Mouse (Mus musculus) hindbrain, embryonic 16.5 days (tissue): ENCODE measurements around the gene Iqsec2. TPM values are rescaled to one million over a fixed set of nuclear protein-coding genes. Genes with fewer than 3 reads are reported as not detected.

Experiments used
- ATAC-seq: fragments of 200-750 bp; cut with Nextera tagmentation; 2 replicates; pipeline ENCODE4 v1.8.0; 2017; ENCODE audit warnings: moderate TSS enrichment, moderate library complexity
- H3K27ac ChIP-seq: fragments of 300-500 bp; sonication (generic); 2 replicates; pipeline ENCODE4 v1.5.1; 2014; ENCODE audit warnings: low read depth, mild to moderate bottlenecking, control low read depth, low read length, moderate library complexity
- H3K27me3 ChIP-seq: fragments of 300-500 bp; sonication (generic); replicated peaks from 2 replicates; pipeline ENCODE4 v1.6.1; 2014; ENCODE audit warnings: low read length; ENCODE audit not compliant: control insufficient read depth, insufficient read depth
- H3K36me3 ChIP-seq: fragments of 300-500 bp; sonication (generic); 2 replicates; pipeline ENCODE4 v1.6.1; 2014; ENCODE audit warnings: mild to moderate bottlenecking, low read length, moderate library complexity, mixed read lengths; ENCODE audit not compliant: control insufficient read depth, insufficient read depth
- H3K4me1 ChIP-seq: fragments of 300-500 bp; sonication (generic); 2 replicates; pipeline ENCODE4 v1.6.1; 2014; ENCODE audit warnings: low read depth, low read length; ENCODE audit not compliant: control insufficient read depth, insufficient read depth
- H3K4me2 ChIP-seq: fragments of 300-500 bp; sonication (generic); 2 replicates; pipeline ENCODE4 v1.6.1; 2014; ENCODE audit warnings: mild to moderate bottlenecking, low read length, control low read depth, moderate library complexity
- H3K4me3 ChIP-seq: fragments of 300-500 bp; sonication (generic); 2 replicates; pipeline ENCODE4 v1.5.1; 2014; ENCODE audit warnings: mild to moderate bottlenecking, low read length, control low read depth, moderate library complexity
- H3K9ac ChIP-seq: fragments of 300-500 bp; sonication (generic); 2 replicates; pipeline ENCODE4 v1.6.1; 2014; ENCODE audit warnings: low read depth, mild to moderate bottlenecking, control low read depth, low read length, moderate library complexity
- H3K9me3 ChIP-seq: fragments of 300-500 bp; sonication (generic); 2 replicates; pipeline ENCODE4 v1.6.1; 2014; ENCODE audit warnings: mild to moderate bottlenecking, low read length, moderate library complexity; ENCODE audit not compliant: control insufficient read depth
- WGBS: fragments of 180-500 bp; shearing (Covaris S2); extraction: QIAGEN DNeasy Blood & Tissue Kit; methylation state at CpG from one replicate; pipeline ENCODE4 v1.1.7; 2014; 5-methylcytosine and 5-hydroxymethylcytosine counted together
- polyA plus RNA-seq: library from polyadenylated mRNA; unstranded; fragments of >200 nt; fragmentation: Nextera tagmentation; extraction: Ambion mirVana; gene quantifications from 2 replicates; pipeline ENCODE4 v1.2.1, GENCODE M21; 2015

Gene Iqsec2
- polyA plus RNA-seq, 1 experiment from 2014 or later: 6.8 TPM

DNA sequence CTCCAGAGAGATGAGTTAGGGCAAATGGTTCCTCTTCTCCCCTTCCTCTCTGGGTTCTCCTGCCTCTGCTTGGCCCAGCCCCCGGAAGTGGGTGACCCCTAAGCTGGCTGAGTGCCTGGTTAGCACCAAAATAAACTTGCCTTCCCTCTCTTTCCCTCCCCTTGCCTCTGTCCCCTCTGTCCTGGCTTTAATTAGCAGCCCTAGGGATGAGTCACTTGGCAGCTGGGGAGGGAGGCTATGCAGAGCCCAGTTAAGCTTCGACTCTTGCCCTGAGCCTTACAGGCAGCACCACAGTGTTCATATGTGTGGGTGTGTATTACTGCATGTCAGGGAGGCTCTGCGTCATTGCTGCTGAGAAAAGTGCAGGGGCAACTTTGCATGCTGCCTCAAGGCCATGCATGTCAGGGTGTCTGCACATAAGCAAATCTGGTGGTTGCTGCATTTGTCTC, 28.4 kb downstream of the Iqsec2 start:
- Histone ChIP-seq H3K27me3 (peaks cover 18% of the 10 kb centered on the region), H3K27ac (peak overlapping the region; percentile 12; the same call in 1 of the 2 replicates), H3K36me3 (no peaks in the 10 kb centered on the region), H3K9me3 (no peaks in the 10 kb centered on the region), H3K4me3 (no peak overlapping the region), H3K4me2 (no peak overlapping the region), H3K9ac (no peak overlapping the region), H3K4me1 (peaks cover 2% of the 10 kb centered on the region)
- 25% methylated on average over 3 of the region's 3 CpGs for WGBS
- peak; percentile 51; the same call in 1 of the 2 replicates for ATAC-seq

DNA sequence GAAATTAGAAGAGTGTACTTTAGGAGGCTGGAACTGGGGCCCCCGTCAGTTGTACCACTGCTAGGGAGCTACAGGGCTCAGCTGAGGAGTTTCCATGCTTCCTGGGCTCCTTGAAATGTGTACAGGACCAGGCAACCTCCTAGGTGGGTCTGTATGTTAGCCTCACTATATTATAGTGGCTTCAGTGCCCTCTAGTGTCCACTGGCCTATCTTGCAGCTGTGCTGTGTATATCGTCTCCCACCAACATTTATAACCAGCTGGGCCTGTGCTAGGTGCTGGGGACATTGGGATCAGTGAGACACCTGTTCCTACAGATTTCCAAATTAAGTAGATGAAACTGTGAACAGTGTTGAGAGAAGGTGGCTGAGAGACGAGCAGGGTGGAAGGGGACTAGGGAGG, 31.2 kb downstream of the Iqsec2 start:
- Histone ChIP-seq H3K27ac (no peak overlapping the region), H3K27me3 (peaks cover 18% of the 10 kb centered on the region; the same call in 1 of the 2 replicates), H3K4me1 (peaks cover 2% of the 10 kb centered on the region), H3K9ac (no peak overlapping the region), H3K9me3 (no peaks in the 10 kb centered on the region), H3K4me2 (no peak overlapping the region), H3K4me3 (no peak overlapping the region), H3K36me3 (no peaks in the 10 kb centered on the region)
- WGBS: 33% methylated on average over 3 of the region's 3 CpGs
- peak; percentile 77 for ATAC-seq

DNA sequence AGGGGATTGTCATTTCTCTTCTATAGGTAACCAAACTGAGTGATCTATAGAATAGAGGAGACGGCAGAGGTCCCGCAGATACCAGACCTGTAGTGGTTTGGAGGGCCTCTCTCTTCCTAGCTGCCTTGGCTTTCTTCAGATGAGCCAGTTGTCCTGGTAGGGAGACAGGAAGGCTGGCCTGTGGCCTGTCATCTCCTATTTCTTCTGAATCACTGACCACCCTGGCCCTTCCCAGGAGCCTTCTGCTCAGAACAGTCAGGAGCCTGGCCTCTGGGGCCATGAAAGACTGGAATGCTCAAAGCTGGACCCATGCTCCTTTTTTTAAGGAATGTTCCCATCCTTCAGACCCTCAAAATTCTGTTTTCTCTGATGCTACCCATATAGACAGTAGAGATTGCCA, 33.8 kb downstream of the Iqsec2 start:
- Histone ChIP-seq H3K27me3 (peaks cover 14% of the 10 kb centered on the region), H3K9me3 (no peaks in the 10 kb centered on the region), H3K4me2 (no peak overlapping the region), H3K27ac (no peak overlapping the region), H3K4me1 (no peaks in the 10 kb centered on the region), H3K36me3 (no peaks in the 10 kb centered on the region), H3K9ac (no peak overlapping the region), H3K4me3 (no peak overlapping the region)
- no peak for ATAC-seq
- WGBS: 100% methylated on average over 2 of the region's 2 CpGs

DNA sequence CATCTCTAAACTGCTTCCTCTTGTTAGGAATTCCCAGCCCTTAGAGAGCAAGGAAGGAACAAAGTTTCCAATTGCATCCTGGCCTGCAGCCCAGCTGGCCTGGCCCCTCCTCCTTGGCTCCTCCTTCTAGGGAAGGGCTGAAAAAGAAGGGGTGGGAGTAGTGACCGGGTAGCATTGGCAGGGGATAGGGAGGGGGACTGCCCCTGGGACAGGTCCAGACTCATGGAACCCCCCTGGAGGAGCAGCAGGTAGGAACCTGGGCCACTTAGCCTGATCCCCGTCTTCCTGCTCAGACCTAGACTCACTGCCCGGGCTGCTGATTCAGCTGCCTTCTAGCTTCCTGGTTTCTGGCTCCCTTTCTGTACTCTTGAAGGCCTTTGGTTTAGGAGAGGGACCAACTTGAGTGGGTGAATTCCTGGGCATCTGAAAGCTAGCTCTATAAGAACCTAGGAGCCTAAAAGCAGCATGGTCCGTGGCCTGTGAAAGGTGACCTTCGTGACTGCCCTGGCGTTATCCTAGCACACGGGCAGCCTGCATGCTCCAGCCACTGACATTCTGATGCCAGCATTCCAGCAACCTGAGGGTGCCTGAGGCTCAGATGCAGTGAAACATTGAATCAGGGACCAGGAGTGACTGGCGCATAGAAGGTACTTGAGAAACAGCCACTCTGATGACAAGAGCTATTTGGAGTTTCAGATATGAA, 34.9 kb downstream of the Iqsec2 start:
- no peaks in the 10 kb centered on the region for H3K9me3 ChIP-seq
- H3K27me3 ChIP-seq: peaks cover 16% of the 10 kb centered on the region
- peak overlapping the region; percentile 36 for H3K4me2 ChIP-seq
- no peak overlapping the region for H3K9ac ChIP-seq
- 61% methylated on average over 8 of the region's 8 CpGs for WGBS
- ATAC-seq: peak; percentile 73
- no peak overlapping the region for H3K27ac ChIP-seq
- peak overlapping the region; percentile 3; the same call in 1 of the 2 replicates for H3K4me3 ChIP-seq
- H3K36me3 ChIP-seq: no peaks in the 10 kb centered on the region
- no peaks in the 10 kb centered on the region for H3K4me1 ChIP-seq

DNA sequence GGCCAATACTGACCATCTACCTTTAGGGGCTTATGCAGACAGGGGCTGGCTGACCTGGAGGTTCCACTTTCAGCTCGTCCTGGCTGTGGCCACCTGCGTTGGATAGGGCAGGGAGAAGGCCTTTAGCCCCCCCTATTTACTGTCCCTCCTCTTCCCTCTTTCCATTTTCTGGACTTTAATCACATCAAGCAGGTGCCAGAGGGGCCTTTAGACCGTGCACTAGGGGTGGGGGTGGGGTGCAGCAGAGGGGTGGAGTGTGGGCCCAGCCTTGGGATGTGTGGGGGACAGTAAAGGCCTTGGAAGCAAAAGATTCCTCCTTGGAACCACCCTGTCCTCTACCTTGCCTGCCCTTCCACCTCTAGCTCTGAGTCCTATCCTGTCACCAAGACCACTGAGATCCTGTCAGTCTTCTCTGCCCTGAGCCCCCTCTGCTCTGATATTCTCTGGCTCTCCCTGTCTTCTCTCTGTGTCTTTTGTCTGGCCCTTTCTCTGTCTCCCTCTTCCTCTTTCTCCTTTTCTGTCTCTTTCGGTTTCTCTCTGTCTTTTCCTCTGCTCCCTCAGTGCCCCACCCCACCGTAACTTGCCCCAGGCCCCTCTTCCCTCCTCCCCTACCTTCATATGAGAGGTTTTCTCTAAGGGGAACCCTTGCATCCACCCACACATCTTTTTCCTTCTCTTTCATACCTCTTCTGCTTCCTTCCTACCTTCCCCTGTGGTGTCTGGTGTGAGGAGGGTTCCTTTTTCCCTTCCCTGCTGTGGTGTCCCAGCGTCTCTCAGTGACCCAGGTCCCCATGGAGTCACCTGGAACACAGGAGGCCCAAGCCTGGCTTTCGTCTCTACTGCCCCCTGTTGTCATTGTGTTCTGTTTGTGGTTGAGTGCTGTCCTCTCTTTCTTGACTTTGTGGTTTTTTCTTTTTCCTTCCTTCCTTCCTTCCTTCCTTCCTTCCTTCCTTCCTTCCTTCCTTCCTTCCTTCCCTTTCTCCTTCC, 35.9 kb downstream of the Iqsec2 start:
- Histone ChIP-seq H3K36me3 (no peaks in the 10 kb centered on the region), H3K27me3 (peaks cover 14% of the 10 kb centered on the region), H3K27ac (no peak overlapping the region), H3K9me3 (no peaks in the 10 kb centered on the region), H3K4me2 (no peak overlapping the region), H3K4me3 (no peak overlapping the region), H3K9ac (no peak overlapping the region), H3K4me1 (no peaks in the 10 kb centered on the region)
- 67% methylated on average over 7 of the region's 7 CpGs for WGBS
- no peak for ATAC-seq

DNA sequence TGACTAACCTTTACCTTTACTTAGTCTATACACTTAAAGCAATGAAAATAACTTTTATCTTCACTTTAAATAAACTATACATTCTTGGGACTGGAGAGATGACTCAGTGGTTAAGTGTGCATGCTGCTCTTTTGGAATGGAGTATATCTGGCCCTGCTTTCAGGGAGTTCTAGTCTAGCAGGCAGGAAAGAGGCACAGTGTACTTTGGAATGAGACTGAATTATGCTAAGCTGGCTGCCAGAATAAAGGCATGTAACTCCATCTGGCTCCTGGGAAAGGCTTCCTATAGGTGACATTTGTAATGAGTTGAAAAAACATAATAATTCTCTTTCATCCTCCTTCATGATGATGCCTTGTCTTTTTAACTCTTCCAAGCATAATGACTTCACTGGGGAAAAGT, 43.1 kb downstream of the Iqsec2 start:
- Histone ChIP-seq H3K4me1 (no peaks in the 10 kb centered on the region), H3K4me2 (no peak overlapping the region), H3K9me3 (no peaks in the 10 kb centered on the region; the same call in 1 of the 2 replicates), H3K27me3 (peaks cover 12% of the 10 kb centered on the region), H3K4me3 (no peak overlapping the region), H3K36me3 (no peaks in the 10 kb centered on the region), H3K27ac (no peak overlapping the region), H3K9ac (no peak overlapping the region)
- ATAC-seq: no peak

DNA sequence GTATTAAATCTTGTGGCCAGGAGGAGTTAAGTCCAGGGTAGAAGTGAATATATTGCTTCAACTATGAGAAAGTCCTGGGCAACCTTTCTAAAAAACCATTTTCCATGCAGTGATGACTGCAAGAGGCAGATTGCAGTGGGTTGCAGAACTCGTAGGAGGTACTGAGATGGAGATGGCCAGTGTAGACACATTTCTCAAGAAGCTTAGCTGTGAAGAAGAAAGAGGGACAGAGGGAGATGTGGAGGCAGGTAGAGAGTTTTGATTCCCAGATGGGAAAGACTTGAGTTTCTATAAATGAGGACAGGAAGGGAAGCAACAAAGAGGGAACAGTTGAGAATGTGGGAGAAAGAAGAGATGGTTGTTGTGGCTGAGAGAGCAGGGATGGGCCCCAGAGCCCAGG, 47.2 kb downstream of the Iqsec2 start:
- Histone ChIP-seq H3K9ac (no peak overlapping the region), H3K9me3 (no peaks in the 10 kb centered on the region; the same call in 1 of the 2 replicates), H3K4me2 (no peak overlapping the region), H3K4me3 (no peak overlapping the region), H3K36me3 (no peaks in the 10 kb centered on the region), H3K4me1 (no peaks in the 10 kb centered on the region), H3K27me3 (peaks cover 16% of the 10 kb centered on the region), H3K27ac (no peak overlapping the region)
- no peak for ATAC-seq
- 79% methylated on average over 1 of the region's 1 CpGs for WGBS

DNA sequence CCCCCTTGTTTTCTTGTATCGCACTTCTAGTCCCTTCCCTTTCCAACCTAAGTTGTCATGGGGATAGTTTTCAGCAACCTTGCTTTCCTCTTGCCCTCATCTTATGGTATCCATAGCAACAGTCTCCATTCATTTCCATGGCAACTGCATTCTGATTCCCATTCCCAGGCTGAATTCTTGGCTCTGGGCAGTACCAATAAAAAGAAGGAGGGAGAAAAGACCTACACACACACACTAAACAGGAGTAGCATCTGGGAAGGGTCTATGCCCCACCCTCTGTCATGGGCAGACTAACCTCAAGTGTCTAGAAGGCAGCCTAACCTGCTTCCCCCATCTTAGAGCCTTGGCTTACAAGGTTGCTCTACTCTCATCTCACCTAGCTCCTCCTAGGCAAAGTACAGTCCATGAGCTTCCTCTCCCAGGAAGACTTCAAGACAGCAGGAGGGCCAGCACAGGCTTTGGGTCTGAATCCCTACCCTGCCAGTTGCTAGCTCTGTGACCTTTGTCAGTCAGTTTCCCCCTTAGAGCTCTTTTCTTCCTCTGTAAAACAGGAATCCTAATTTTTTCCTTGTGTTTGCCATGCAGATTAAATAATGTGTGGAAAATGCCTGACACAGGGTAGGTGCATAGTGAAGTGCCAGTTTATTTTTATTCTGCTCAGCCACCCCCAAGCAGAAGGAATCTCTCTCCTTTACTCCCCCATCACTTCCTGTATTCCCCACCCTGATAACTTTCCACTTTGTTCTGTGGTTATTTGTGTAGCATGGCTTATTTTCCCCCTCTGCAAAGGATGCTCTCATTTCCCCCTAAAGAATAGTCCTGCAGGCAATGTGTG, 54.0 kb downstream of the Iqsec2 start:
- H3K27me3 ChIP-seq: peaks cover 14% of the 10 kb centered on the region; the same call in 1 of the 2 replicates
- H3K4me1 ChIP-seq: peaks cover 14% of the 10 kb centered on the region
- H3K4me3 ChIP-seq: no peak overlapping the region
- H3K4me2 ChIP-seq: peak overlapping the region; percentile 32
- H3K36me3 ChIP-seq: no peaks in the 10 kb centered on the region
- H3K9ac ChIP-seq: no peak overlapping the region
- H3K27ac ChIP-seq: peak overlapping the region; percentile 79
- 14% methylated on average over 1 of the region's 1 CpGs for WGBS
- H3K9me3 ChIP-seq: no peaks in the 10 kb centered on the region
- peak; percentile 91 for ATAC-seq
